Mouse (Mus musculus) midbrain, embryonic 11.5 days (tissue): ENCODE measurements around the gene Avp. TPM values are rescaled to one million over a fixed set of nuclear protein-coding genes. Genes with fewer than 3 reads are reported as not detected.
"Not testable (repeated sequence)": the region's sequence is repeated elsewhere in the genome, so short reads cannot be mapped to it uniquely, and the experiment has no call there.

Source experiments
- ATAC-seq: fragments of 200-750 bp; cut with Nextera tagmentation; 2 replicates; pipeline ENCODE4 v1.8.0; 2017; ENCODE audit warnings: moderate TSS enrichment, moderate library complexity; ENCODE audit not compliant: low FRiP score
- DNase-seq: peaks from one replicate; pipeline ENCODE4 v3.0.0; 2015; ENCODE audit warnings: low spot score; ENCODE audit errors: missing footprints
- H3K27ac ChIP-seq: fragments of 300-500 bp; sonication (generic); 2 replicates; pipeline ENCODE4 v1.5.1; 2014; ENCODE audit warnings: low read depth, low read length
- H3K27me3 ChIP-seq: fragments of 300-500 bp; sonication (generic); 2 replicates; pipeline ENCODE4 v1.6.1; 2014; ENCODE audit warnings: mild to moderate bottlenecking, low read length, moderate library complexity, mixed read lengths; ENCODE audit not compliant: control insufficient read depth, insufficient read depth
- H3K36me3 ChIP-seq: fragments of 300-500 bp; sonication (generic); 2 replicates; pipeline ENCODE4 v1.6.1; 2014; ENCODE audit warnings: mild to moderate bottlenecking, low read length, moderate library complexity, mixed read lengths; ENCODE audit not compliant: control insufficient read depth, insufficient read depth
- H3K4me1 ChIP-seq: fragments of 300-500 bp; sonication (generic); 2 replicates; pipeline ENCODE4 v1.6.1; 2014; ENCODE audit warnings: low read length; ENCODE audit not compliant: control insufficient read depth, insufficient read depth
- H3K4me2 ChIP-seq: fragments of 300-500 bp; sonication (generic); 2 replicates; pipeline ENCODE4 v1.6.1; 2014; ENCODE audit warnings: mild to moderate bottlenecking, moderate library complexity
- H3K4me3 ChIP-seq: fragments of 300-500 bp; sonication (generic); 2 replicates; pipeline ENCODE4 v1.5.1; 2014; ENCODE audit warnings: low read depth, low read length
- H3K9ac ChIP-seq: fragments of 300-500 bp; sonication (generic); 2 replicates; pipeline ENCODE4 v1.6.1; 2014; ENCODE audit warnings: low read length
- H3K9me3 ChIP-seq: fragments of 300-500 bp; sonication (generic); 2 replicates; pipeline ENCODE4 v1.6.1; 2016; ENCODE audit warnings: low read length; ENCODE audit not compliant: control insufficient read depth
- WGBS: fragments of 180-500 bp; shearing (Covaris S2); extraction: QIAGEN DNeasy Blood & Tissue Kit; methylation state at CpG from one replicate; pipeline ENCODE4 v1.1.7; 2014; 5-methylcytosine and 5-hydroxymethylcytosine counted together
- polyA plus RNA-seq: library from polyadenylated mRNA; unstranded; fragments of >200 nt; fragmentation: Nextera tagmentation; extraction: Ambion mirVana; gene quantifications from 2 replicates; pipeline ENCODE4 v1.2.1, GENCODE M21; 2014

The Avp gene
- polyA plus RNA-seq, 1 experiment from 2014 or later: not detected

DNA sequence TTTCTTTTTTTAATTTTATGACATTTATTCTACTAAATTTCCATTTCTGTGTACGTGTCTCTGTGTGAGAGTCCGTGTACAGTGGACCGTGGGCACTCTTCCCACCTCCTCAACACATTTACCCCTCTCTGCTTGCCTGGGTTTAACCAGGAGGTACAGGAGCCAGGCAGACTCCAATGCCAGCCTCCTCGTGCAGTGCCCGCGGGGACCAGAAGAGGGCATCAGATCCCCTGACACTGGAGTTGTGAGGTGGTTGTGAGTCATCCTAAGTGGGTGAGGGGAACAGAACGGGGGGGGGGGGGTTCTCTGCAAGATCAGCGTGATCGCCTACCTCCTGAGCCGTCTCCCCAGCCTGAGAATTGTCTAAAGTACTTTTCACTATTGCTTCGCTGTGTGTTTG lies 4.2 kb downstream of the Avp start:
- H3K4me2 ChIP-seq: no peak overlapping the region
- DNase-seq (peak; percentile 92), ATAC-seq (no peak)
- H3K4me3 ChIP-seq: no peak overlapping the region
- H3K36me3 ChIP-seq: no peaks in the 10 kb centered on the region; the same call in 1 of the 2 replicates
- peaks cover 80% of the 10 kb centered on the region for H3K27me3 ChIP-seq
- H3K4me1 ChIP-seq: peaks cover 13% of the 10 kb centered on the region
- no peak overlapping the region for H3K27ac ChIP-seq
- no peaks in the 10 kb centered on the region for H3K9me3 ChIP-seq
- no peak overlapping the region for H3K9ac ChIP-seq
- WGBS: 5% methylated on average over 11 of the region's 11 CpGs

DNA sequence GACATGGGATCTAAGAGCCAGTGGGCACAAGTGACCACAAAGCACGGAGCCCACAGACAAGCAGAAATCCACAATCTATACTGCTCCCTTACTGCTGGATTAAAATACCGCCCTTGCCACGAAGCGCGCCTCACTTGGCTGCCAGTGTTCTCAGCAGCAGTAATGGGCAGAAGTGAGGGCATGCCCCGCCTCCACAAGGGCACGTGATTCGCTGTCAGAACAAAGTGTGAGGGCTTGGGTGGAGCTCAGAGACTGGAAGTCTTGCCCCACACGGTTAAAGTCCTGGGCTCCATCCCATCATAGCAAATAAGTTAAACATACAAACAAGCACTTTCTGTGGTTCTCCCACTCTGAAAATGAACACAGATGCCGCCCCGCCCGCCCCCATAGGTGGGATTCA lies 4.7 kb downstream of the Avp start:
- WGBS: 5% methylated on average over 12 of the region's 12 CpGs
- H3K4me3 ChIP-seq: no peak overlapping the region
- DNase-seq (peak; percentile 88), ATAC-seq (0 out of 2 replicates have a peak, but pooled peaks have one; percentile 29)
- H3K27me3 ChIP-seq: peaks cover 75% of the 10 kb centered on the region
- H3K36me3 ChIP-seq: no peaks in the 10 kb centered on the region; the same call in 1 of the 2 replicates
- no peak overlapping the region for H3K9ac ChIP-seq
- no peak overlapping the region for H3K4me2 ChIP-seq
- H3K4me1 ChIP-seq: peaks cover 13% of the 10 kb centered on the region
- no peak overlapping the region for H3K27ac ChIP-seq
- H3K9me3 ChIP-seq: no peaks in the 10 kb centered on the region

DNA sequence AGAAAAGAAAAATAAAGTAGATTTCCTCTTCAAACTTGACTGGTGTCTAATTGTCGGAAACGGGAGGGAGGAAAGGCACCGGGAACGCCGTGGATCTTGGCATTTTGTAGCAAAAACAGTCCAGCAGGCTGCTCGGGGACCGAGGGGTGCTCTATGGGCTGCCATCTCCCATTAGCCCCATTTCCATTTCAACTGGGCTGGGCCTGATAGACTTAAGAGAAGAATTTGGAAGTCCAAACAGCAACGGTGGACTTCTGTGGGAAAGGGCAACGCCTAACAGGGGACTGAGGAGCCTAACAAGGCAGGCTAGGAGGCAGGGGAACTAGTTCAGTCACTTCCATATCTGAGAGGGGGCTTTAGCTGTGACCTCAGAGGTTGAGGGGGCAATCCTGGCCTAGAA lies 5.3 kb downstream of the Avp start:
- H3K4me3 ChIP-seq: no peak overlapping the region
- peaks cover 69% of the 10 kb centered on the region for H3K27me3 ChIP-seq
- peaks cover 13% of the 10 kb centered on the region for H3K4me1 ChIP-seq
- DNase-seq (peak; percentile 91), ATAC-seq (no peak)
- H3K36me3 ChIP-seq: no peaks in the 10 kb centered on the region; the same call in 1 of the 2 replicates
- no peak overlapping the region for H3K4me2 ChIP-seq
- WGBS: 2% methylated on average over 9 of the region's 9 CpGs
- H3K27ac ChIP-seq: no peak overlapping the region
- no peaks in the 10 kb centered on the region for H3K9me3 ChIP-seq
- H3K9ac ChIP-seq: no peak overlapping the region

DNA sequence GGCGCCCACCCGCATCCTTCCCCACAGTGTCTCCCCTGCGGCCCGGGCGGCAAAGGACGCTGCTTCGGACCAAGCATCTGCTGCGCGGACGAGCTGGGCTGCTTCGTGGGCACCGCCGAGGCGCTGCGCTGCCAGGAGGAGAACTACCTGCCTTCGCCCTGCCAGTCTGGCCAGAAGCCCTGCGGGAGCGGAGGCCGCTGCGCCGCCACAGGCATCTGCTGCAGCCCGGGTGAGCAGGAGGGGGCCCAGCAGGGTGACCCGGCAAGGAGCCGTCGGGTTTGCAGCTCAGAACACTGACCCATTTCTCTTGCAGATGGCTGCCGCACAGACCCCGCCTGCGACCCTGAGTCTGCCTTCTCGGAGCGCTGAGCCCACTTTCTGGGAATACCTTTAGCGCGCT lies 5.8 kb downstream of the Avp start:
- DNase-seq: peak; percentile 89
- H3K27me3 ChIP-seq: peaks cover 64% of the 10 kb centered on the region

DNA sequence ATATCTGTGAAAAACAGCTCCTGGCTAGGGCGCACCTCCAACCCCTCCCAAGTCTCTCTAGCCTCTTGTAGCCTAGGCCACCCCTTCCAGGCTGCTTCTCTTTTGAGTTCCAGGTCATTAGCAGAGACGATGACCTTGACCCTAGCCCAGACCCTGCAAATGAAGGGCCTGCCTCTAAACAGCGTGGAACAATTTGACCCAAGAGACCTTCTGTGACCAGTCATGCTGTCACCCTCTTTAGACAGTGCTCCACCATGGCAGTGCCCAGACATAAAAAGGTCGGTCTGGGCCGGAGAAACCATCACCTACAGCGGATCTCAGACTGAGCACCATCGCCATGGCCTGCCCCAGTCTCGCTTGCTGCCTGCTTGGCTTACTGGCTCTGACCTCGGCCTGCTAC lies 6.5 kb downstream of the Avp start, which contains the start of gene Oxt:
Gene Oxt (plus strand): TSS at position 301 of the 400 bp plus-strand sequence.
- H3K9ac ChIP-seq: no peak within 1 kb of the TSS
- no peak within 1 kb of the TSS for H3K27ac ChIP-seq
- peak within 1 kb of the TSS; percentile 35 for H3K4me2 ChIP-seq
- WGBS: 43% methylated on average over 9 of the region's 9 CpGs
- H3K27me3 ChIP-seq: peaks cover 57% of the 10 kb centered on the region
- ATAC-seq (no peak), DNase-seq (no peak)
- H3K4me3 ChIP-seq: peak within 1 kb of the TSS; percentile 19; the same call in 1 of the 2 replicates
- no peaks in the 10 kb centered on the region; the same call in 1 of the 2 replicates for H3K36me3 ChIP-seq
- peaks cover 11% of the 10 kb centered on the region for H3K4me1 ChIP-seq
- H3K9me3 ChIP-seq: no peaks in the 10 kb centered on the region

More for the DNA sequence above, 5.8 kb downstream of the Avp start:
- 2% methylated on average over 31 of the region's 32 CpGs for WGBS
- H3K9me3 ChIP-seq, ATAC-seq, H3K27ac ChIP-seq, H3K9ac ChIP-seq, H3K36me3 ChIP-seq: not testable (repeated sequence)
- Histone ChIP-seq H3K4me1 (peaks cover 13% of the 10 kb centered on the region), H3K4me2 (peak overlapping the region; percentile 35), H3K4me3 (peak overlapping the region; percentile 19; the same call in 1 of the 2 replicates)

DNA sequence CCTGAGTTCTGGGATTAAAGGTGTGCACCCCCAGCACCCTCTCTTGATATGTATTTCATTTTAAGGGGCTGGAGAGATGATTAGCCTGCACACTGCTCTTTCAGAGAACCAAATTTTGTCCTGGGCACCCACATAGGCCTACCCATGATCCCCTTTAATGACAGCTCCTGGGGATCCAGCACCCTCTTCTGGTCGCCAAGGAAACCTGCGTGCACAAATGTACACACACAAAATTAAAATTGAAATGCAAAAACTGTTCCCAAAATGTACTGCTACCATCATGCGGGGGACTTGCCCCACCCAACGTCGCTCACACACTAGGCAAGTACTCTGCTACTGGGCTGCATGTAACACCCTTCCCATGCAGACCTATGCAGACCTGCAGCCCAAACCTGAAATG lies 7.4 kb downstream of the Avp start:
- Histone ChIP-seq H3K9ac (no peak overlapping the region), H3K9me3 (no peaks in the 10 kb centered on the region), H3K27ac (no peak overlapping the region), H3K4me2 (no peak overlapping the region), H3K4me1 (peaks cover 4% of the 10 kb centered on the region; the same call in 1 of the 2 replicates), H3K36me3 (no peaks in the 10 kb centered on the region; the same call in 1 of the 2 replicates), H3K27me3 (peaks cover 48% of the 10 kb centered on the region), H3K4me3 (no peak overlapping the region)
- ATAC-seq (no peak), DNase-seq (no peak)
- 84% methylated on average over 5 of the region's 5 CpGs for WGBS

DNA sequence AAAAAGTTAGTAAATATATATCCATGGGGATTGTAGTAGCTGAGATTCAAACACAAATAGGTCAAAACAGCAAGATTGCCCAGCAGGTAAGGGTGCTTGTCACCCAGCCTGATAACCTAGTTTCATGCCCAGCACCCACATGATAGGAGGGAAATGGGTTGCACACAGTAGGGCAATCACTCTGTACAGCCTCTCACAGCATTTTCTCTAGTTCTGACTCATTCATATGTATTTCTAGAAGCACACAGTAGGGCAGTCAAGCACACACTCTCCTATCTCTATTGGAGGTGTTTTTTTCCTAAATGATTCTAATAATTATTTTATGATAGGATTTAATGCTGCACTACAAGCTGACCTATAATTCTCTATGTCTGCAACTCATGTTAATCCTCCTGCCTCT lies 12.4 kb downstream of the Avp start:
- no peak overlapping the region for H3K9ac ChIP-seq
- no peak for DNase-seq
- ATAC-seq: no peak
- no peaks in the 10 kb centered on the region for H3K9me3 ChIP-seq
- no peak overlapping the region for H3K4me2 ChIP-seq
- peaks cover 2% of the 10 kb centered on the region; the same call in 1 of the 2 replicates for H3K36me3 ChIP-seq
- H3K4me3 ChIP-seq: no peak overlapping the region
- no peaks in the 10 kb centered on the region; the same call in 1 of the 2 replicates for H3K27me3 ChIP-seq
- H3K27ac ChIP-seq: no peak overlapping the region
- peaks cover 1% of the 10 kb centered on the region for H3K4me1 ChIP-seq

DNA sequence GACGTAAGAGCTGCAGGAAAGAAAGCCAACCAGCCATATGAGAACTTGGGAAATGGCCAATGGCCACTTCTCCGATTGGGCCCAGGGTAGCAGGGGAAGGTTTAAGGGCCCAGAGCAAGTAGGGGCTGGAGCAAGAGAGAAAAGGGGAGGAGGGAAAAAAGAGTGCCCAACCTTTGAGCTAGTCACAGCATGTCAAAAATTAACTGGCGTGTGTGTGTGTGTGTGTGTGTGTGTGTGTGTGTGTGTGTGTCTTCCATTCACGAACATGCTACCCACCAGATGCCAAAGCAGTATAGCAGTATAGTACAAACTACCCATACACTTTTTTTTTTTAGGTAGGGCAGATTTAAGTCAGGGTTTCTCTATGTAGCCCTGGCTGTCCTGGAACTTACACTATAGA lies 13.4 kb downstream of the Avp start:
- H3K4me2 ChIP-seq: no peak overlapping the region
- WGBS: 69% methylated on average over 4 of the region's 4 CpGs
- no peak for ATAC-seq
- H3K27me3 ChIP-seq: no peaks in the 10 kb centered on the region
- peaks cover 2% of the 10 kb centered on the region; the same call in 1 of the 2 replicates for H3K36me3 ChIP-seq
- DNase-seq: no peak
- no peak overlapping the region for H3K27ac ChIP-seq
- H3K4me3 ChIP-seq: no peak overlapping the region
- peaks cover 10% of the 10 kb centered on the region for H3K4me1 ChIP-seq
- no peak overlapping the region for H3K9ac ChIP-seq
- no peaks in the 10 kb centered on the region for H3K9me3 ChIP-seq

DNA sequence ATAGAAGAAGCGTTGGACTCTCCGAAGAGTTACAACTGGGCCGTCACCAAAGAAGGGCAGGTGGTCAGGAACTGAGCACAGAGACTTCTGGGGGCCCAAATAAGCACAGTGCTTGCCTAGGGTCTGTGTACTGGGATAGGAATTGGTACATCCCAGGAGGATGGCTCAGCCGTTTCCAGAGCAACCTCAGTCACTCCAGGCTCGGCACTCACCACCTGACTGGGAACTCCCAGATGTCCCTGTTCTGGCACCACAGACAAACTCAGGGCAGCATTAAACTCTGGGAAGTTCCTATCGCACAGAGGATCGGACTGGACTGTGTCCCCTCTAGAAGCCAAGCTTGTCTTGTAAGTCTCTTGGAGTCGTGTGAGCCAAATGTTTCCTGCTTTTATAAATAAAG lies 17.4 kb downstream of the Avp start:
- DNase-seq: no peak
- Histone ChIP-seq H3K4me2 (peak overlapping the region; percentile 71), H3K27ac (no peak overlapping the region), H3K9me3 (no peaks in the 10 kb centered on the region), H3K4me1 (peaks cover 10% of the 10 kb centered on the region), H3K27me3 (no peaks in the 10 kb centered on the region), H3K36me3 (peaks cover 2% of the 10 kb centered on the region; the same call in 1 of the 2 replicates), H3K4me3 (no peak overlapping the region), H3K9ac (no peak overlapping the region)
- 79% methylated on average over 8 of the region's 8 CpGs for WGBS
- no peak for ATAC-seq
